Mouse (Mus musculus): ENCODE measurements around the gene Pik3r6. TPM values are rescaled to one million over a fixed set of nuclear protein-coding genes. Genes with fewer than 3 reads are reported as not detected.

The Pik3r6 gene
- polyA plus RNA-seq, 1 experiment from 2014 or later, result 1.6 TPM

- Histone ChIP-seq H3K27ac (replicated peaks) (no peak overlapping the region), H3K9me3 (replicated peaks) (no peaks in the 10 kb centered on the region), H3K27me3 (ENCODE audit: low read depth, poor library complexity, severe bottlenecking) (no peaks in the 10 kb centered on the region), H3K4me3 (no peak overlapping the region), H3K36me3 (no peaks in the 10 kb centered on the region), H3K4me1 (no peaks in the 10 kb centered on the region)
- DNase-seq (ENCODE audit: low spot score), result no peak
- 91% methylated on average over 7 of the region's 7 CpGs for WGBS
These were observed 27.1 kb upstream of the Pik3r6 start for GRCm38 (mm10) chr11:68475676-68476075.

GRCm38 (mm10) chr11:68477661-68478060 lies 25.2 kb upstream of the Pik3r6 start:
- Histone ChIP-seq H3K36me3 (no peaks in the 10 kb centered on the region), H3K27me3 (ENCODE audit: low read depth, poor library complexity, severe bottlenecking) (no peaks in the 10 kb centered on the region), H3K27ac (replicated peaks) (no peak overlapping the region), H3K4me3 (no peak overlapping the region), H3K4me1 (no peaks in the 10 kb centered on the region), H3K9me3 (replicated peaks) (no peaks in the 10 kb centered on the region)
- DNase-seq (ENCODE audit: low spot score), result no peak
- 90% methylated on average over 6 of the region's 6 CpGs for WGBS

- Histone ChIP-seq H3K9me3 (replicated peaks) (no peaks in the 10 kb centered on the region), H3K4me1 (no peaks in the 10 kb centered on the region), H3K4me3 (no peak overlapping the region), H3K36me3 (no peaks in the 10 kb centered on the region), H3K27ac (replicated peaks) (no peak overlapping the region), H3K27me3 (ENCODE audit: low read depth, poor library complexity, severe bottlenecking) (no peaks in the 10 kb centered on the region)
- 88% methylated on average over 3 of the region's 3 CpGs for WGBS
- no peak for DNase-seq (ENCODE audit: low spot score)
These were observed 24.2 kb upstream of the Pik3r6 start for GRCm38 (mm10) chr11:68478574-68478981.

- Histone ChIP-seq H3K27me3 (ENCODE audit: low read depth, poor library complexity, severe bottlenecking) (no peaks in the 10 kb centered on the region), H3K9me3 (replicated peaks) (no peaks in the 10 kb centered on the region), H3K4me3 (no peak overlapping the region), H3K36me3 (no peaks in the 10 kb centered on the region), H3K27ac (replicated peaks) (no peak overlapping the region), H3K4me1 (0 out of 2 replicates have a peak, but pooled peaks cover 4% of the 10 kb centered on the region)
- DNase-seq (ENCODE audit: low spot score), result no peak
- 93% methylated on average over 4 of the region's 4 CpGs for WGBS
These were observed 22.2 kb upstream of the Pik3r6 start for GRCm38 (mm10) chr11:68480660-68481059.

- Histone ChIP-seq H3K27me3 (ENCODE audit: low read depth, poor library complexity, severe bottlenecking) (no peaks in the 10 kb centered on the region), H3K9me3 (replicated peaks) (no peaks in the 10 kb centered on the region), H3K27ac (replicated peaks) (no peak overlapping the region), H3K4me3 (no peak overlapping the region), H3K36me3 (no peaks in the 10 kb centered on the region), H3K4me1 (0 out of 2 replicates have a peak, but pooled peaks cover 4% of the 10 kb centered on the region)
- DNase-seq (ENCODE audit: low spot score), result no peak
These were observed 20.8 kb upstream of the Pik3r6 start for GRCm38 (mm10) chr11:68482001-68482400.

GRCm38 (mm10) chr11:68483213-68483612 lies 19.6 kb upstream of the Pik3r6 start:
- 84% methylated on average over 6 of the region's 6 CpGs for WGBS
- no peaks in the 10 kb centered on the region for H3K36me3 ChIP-seq

GRCm38 (mm10) chr11:68484431-68484830 lies 18.4 kb upstream of the Pik3r6 start:
- H3K4me1 ChIP-seq, result peaks cover 10% of the 10 kb centered on the region
- no peak overlapping the region for H3K4me3 ChIP-seq
- H3K27ac ChIP-seq (replicated peaks), result no peak overlapping the region
- H3K9me3 ChIP-seq (replicated peaks), result no peaks in the 10 kb centered on the region
- no peak for DNase-seq (ENCODE audit: low spot score)
- H3K36me3 ChIP-seq, result no peaks in the 10 kb centered on the region
- no peaks in the 10 kb centered on the region for H3K27me3 ChIP-seq (ENCODE audit: low read depth, poor library complexity, severe bottlenecking)
- WGBS, result 79% methylated on average over 3 of the region's 3 CpGs

More at GRCm38 (mm10) chr11:68483213-68483612, 19.6 kb upstream of the Pik3r6 start:
- 0 out of 2 replicates have a peak, but pooled peaks cover 4% of the 10 kb centered on the region for H3K4me1 ChIP-seq
- no peaks in the 10 kb centered on the region for H3K27me3 ChIP-seq (ENCODE audit: low read depth, poor library complexity, severe bottlenecking)
- H3K4me3 ChIP-seq, result no peak overlapping the region
- DNase-seq (ENCODE audit: low spot score), result no peak
- H3K27ac ChIP-seq (replicated peaks), result no peak overlapping the region
- no peaks in the 10 kb centered on the region for H3K9me3 ChIP-seq (replicated peaks)

GRCm38 (mm10) chr11:68485206-68485942 lies 17.4 kb upstream of the Pik3r6 start:
- no peak overlapping the region for H3K4me3 ChIP-seq
- no peak for DNase-seq (ENCODE audit: low spot score)
- no peaks in the 10 kb centered on the region for H3K36me3 ChIP-seq
- peaks cover 10% of the 10 kb centered on the region for H3K4me1 ChIP-seq
- H3K9me3 ChIP-seq (replicated peaks), result no peaks in the 10 kb centered on the region
- no peaks in the 10 kb centered on the region for H3K27me3 ChIP-seq (ENCODE audit: low read depth, poor library complexity, severe bottlenecking)
- WGBS, result 45% methylated on average over 8 of the region's 8 CpGs
- no peak overlapping the region for H3K27ac ChIP-seq (replicated peaks)

- Histone ChIP-seq H3K4me1 (peaks cover 10% of the 10 kb centered on the region), H3K9me3 (replicated peaks) (no peaks in the 10 kb centered on the region), H3K27ac (replicated peaks) (no peak overlapping the region), H3K4me3 (no peak overlapping the region), H3K36me3 (no peaks in the 10 kb centered on the region), H3K27me3 (ENCODE audit: low read depth, poor library complexity, severe bottlenecking) (no peaks in the 10 kb centered on the region)
- WGBS, result 88% methylated on average over 3 of the region's 3 CpGs
- DNase-seq (ENCODE audit: low spot score), result no peak
These were observed 16.7 kb upstream of the Pik3r6 start for GRCm38 (mm10) chr11:68486093-68486492.

GRCm38 (mm10) chr11:68487720-68488119 lies 15.1 kb upstream of the Pik3r6 start:
- Histone ChIP-seq H3K4me3 (no peak overlapping the region), H3K4me1 (peaks cover 10% of the 10 kb centered on the region), H3K27ac (replicated peaks) (no peak overlapping the region), H3K9me3 (replicated peaks) (no peaks in the 10 kb centered on the region), H3K36me3 (no peaks in the 10 kb centered on the region), H3K27me3 (ENCODE audit: low read depth, poor library complexity, severe bottlenecking) (no peaks in the 10 kb centered on the region)
- no peak for DNase-seq (ENCODE audit: low spot score)
- WGBS, result 86% methylated on average over 10 of the region's 10 CpGs

GRCm38 (mm10) chr11:68488256-68488824 lies 14.5 kb upstream of the Pik3r6 start:
- Histone ChIP-seq H3K27ac (replicated peaks) (no peak overlapping the region), H3K27me3 (ENCODE audit: low read depth, poor library complexity, severe bottlenecking) (no peaks in the 10 kb centered on the region), H3K4me1 (peaks cover 10% of the 10 kb centered on the region), H3K4me3 (no peak overlapping the region), H3K36me3 (no peaks in the 10 kb centered on the region), H3K9me3 (replicated peaks) (no peaks in the 10 kb centered on the region)
- WGBS, result 79% methylated on average over 6 of the region's 6 CpGs
- no peak for DNase-seq (ENCODE audit: low spot score)

- peaks cover 10% of the 10 kb centered on the region for H3K4me1 ChIP-seq
- no peak overlapping the region for H3K27ac ChIP-seq (replicated peaks)
- no peaks in the 10 kb centered on the region for H3K36me3 ChIP-seq
- no peaks in the 10 kb centered on the region for H3K9me3 ChIP-seq (replicated peaks)
- H3K27me3 ChIP-seq (ENCODE audit: low read depth, poor library complexity, severe bottlenecking), result no peaks in the 10 kb centered on the region
- WGBS, result 41% methylated on average over 2 of the region's 2 CpGs
- DNase-seq (ENCODE audit: low spot score), result no peak
- no peak overlapping the region for H3K4me3 ChIP-seq
These were observed 13.6 kb upstream of the Pik3r6 start for GRCm38 (mm10) chr11:68489236-68489635.

GRCm38 (mm10) chr11:68492592-68492991 lies 10.2 kb upstream of the Pik3r6 start:
- H3K9me3 ChIP-seq (replicated peaks), result no peaks in the 10 kb centered on the region
- no peak overlapping the region for H3K4me3 ChIP-seq
- no peaks in the 10 kb centered on the region for H3K36me3 ChIP-seq
- no peak for DNase-seq (ENCODE audit: low spot score)
- no peak overlapping the region for H3K27ac ChIP-seq (replicated peaks)
- H3K27me3 ChIP-seq (ENCODE audit: low read depth, poor library complexity, severe bottlenecking), result no peaks in the 10 kb centered on the region
- whole genome bisulfite sequencing, result 92% methylated on average over 11 of the region's 11 CpGs
- peaks cover 7% of the 10 kb centered on the region for H3K4me1 ChIP-seq
